Mouse (Mus musculus): ENCODE measurements around the gene Fcrl5. TPM values are rescaled to one million over a fixed set of nuclear protein-coding genes. Genes with fewer than 3 reads are reported as not detected.
A peak's percentile ranks its signal among the peaks of the same experiment; 100 is the strongest.

Gene Fcrl5
- polyA plus RNA-seq, 1 experiment = 0.52 TPM

GRCm38 (mm10) chr3:87498266-87498665 lies 62.7 kb downstream of the Fcrl5 start:
- 77% methylated on average over 9 of the region's 9 CpGs for WGBS
- no peak for DNase-seq (ENCODE audit: low read depth, low spot score)

GRCm38 (mm10) chr3:87499072-87499471 lies 63.5 kb downstream of the Fcrl5 start:
- DNase-seq (ENCODE audit: low read depth, low spot score) = no peak

GRCm38 (mm10) chr3:87500088-87501055 lies 64.8 kb downstream of the Fcrl5 start:
- DNase-seq (ENCODE audit: low read depth, low spot score) = no peak
- 74% methylated on average over 24 of the region's 24 CpGs for WGBS

More at GRCm38 (mm10) chr3:87499072-87499471, 63.5 kb downstream of the Fcrl5 start:
- whole genome bisulfite sequencing = 12% methylated on average over 3 of the region's 3 CpGs

GRCm38 (mm10) chr3:87501151-87501550 lies 65.6 kb downstream of the Fcrl5 start:
- no peak for DNase-seq (ENCODE audit: low read depth, low spot score)
- 33% methylated on average over 8 of the region's 8 CpGs for WGBS

GRCm38 (mm10) chr3:87502771-87503170 lies 67.2 kb downstream of the Fcrl5 start:
- WGBS = 78% methylated on average over 6 of the region's 6 CpGs

GRCm38 (mm10) chr3:87504330-87504729 lies 68.8 kb downstream of the Fcrl5 start:
- WGBS = 29% methylated on average over 7 of the region's 7 CpGs
- no peak for DNase-seq (ENCODE audit: low read depth, low spot score)

More at GRCm38 (mm10) chr3:87502771-87503170, 67.2 kb downstream of the Fcrl5 start:
- DNase-seq (ENCODE audit: low read depth, low spot score) = no peak

- 42% methylated on average over 4 of the region's 4 CpGs for WGBS
- no peak for DNase-seq (ENCODE audit: low read depth, low spot score)
Observed at GRCm38 (mm10) chr3:87504749-87505425, 69.3 kb downstream of the Fcrl5 start.

GRCm38 (mm10) chr3:87506456-87507416 lies 71.2 kb downstream of the Fcrl5 start:
- DNase-seq (ENCODE audit: low read depth, low spot score) = no peak
- WGBS = 71% methylated on average over 12 of the region's 12 CpGs

- WGBS = 14% methylated on average over 17 of the region's 17 CpGs
- DNase-seq (ENCODE audit: low read depth, low spot score) = peak; percentile 93
Observed at GRCm38 (mm10) chr3:87508205-87508901, 72.8 kb downstream of the Fcrl5 start.

- WGBS = 10% methylated on average over 4 of the region's 4 CpGs
- peak; percentile 98 for DNase-seq (ENCODE audit: low read depth, low spot score)
Observed at GRCm38 (mm10) chr3:87509061-87509460, 73.5 kb downstream of the Fcrl5 start.

- DNase-seq (ENCODE audit: low read depth, low spot score) = no peak
- 93% methylated on average over 9 of the region's 9 CpGs for WGBS
Observed at GRCm38 (mm10) chr3:87510832-87511231, 75.3 kb downstream of the Fcrl5 start.

GRCm38 (mm10) chr3:87511971-87512765 lies 76.6 kb downstream of the Fcrl5 start:
- 17% methylated on average over 16 of the region's 16 CpGs for WGBS
- DNase-seq (ENCODE audit: low read depth, low spot score) = no peak

- WGBS = 23% methylated on average over 13 of the region's 13 CpGs
- DNase-seq (ENCODE audit: low read depth, low spot score) = no peak
Observed at GRCm38 (mm10) chr3:87515567-87516081, 80.1 kb downstream of the Fcrl5 start.

GRCm38 (mm10) chr3:87518425-87518824 lies 82.9 kb downstream of the Fcrl5 start:
- no peak for DNase-seq (ENCODE audit: low read depth, low spot score)

- 56% methylated on average over 4 of the region's 4 CpGs for WGBS
- DNase-seq (ENCODE audit: low read depth, low spot score) = no peak
Observed at GRCm38 (mm10) chr3:87521126-87521525, 85.6 kb downstream of the Fcrl5 start.

- 42% methylated on average over 1 of the region's 1 CpGs for WGBS
- DNase-seq (ENCODE audit: low read depth, low spot score) = no peak
Observed at GRCm38 (mm10) chr3:87521833-87522232, 86.3 kb downstream of the Fcrl5 start.

- WGBS = 89% methylated on average over 9 of the region's 9 CpGs
Observed at GRCm38 (mm10) chr3:87523701-87524100, 88.1 kb downstream of the Fcrl5 start.

More at GRCm38 (mm10) chr3:87523701-87524100, 88.1 kb downstream of the Fcrl5 start:
- DNase-seq (ENCODE audit: low read depth, low spot score) = no peak

Data from large intestine, adult 2 months (tissue).